Mouse (Mus musculus) naive thymus-derived CD4-positive, alpha-beta T cell, adult 2 months (primary cell): Measurements from ENCODE around the gene Rnase11.

ENCODE experiments used
- DNase-seq: peaks from one replicate; pipeline ENCODE4 v3.0.0-alpha.2; 2011; ENCODE audit warnings: low read depth

The Rnase11 gene

GRCm38 (mm10) chr14:51050063-51050462 is at the start of gene Rnase11:
Gene Rnase11, minus strand, starts transcription at chr14:51050163.
- no peak for DNase-seq

- DNase-seq, result no peak
Observed at GRCm38 (mm10) chr14:51098921-51099320, 49.0 kb upstream of the Rnase11 start.

- peak; percentile 78 for DNase-seq
Observed at GRCm38 (mm10) chr14:51098300-51098699, 48.3 kb upstream of the Rnase11 start.

- no peak for DNase-seq
Observed at GRCm38 (mm10) chr14:51095736-51096524, 46.0 kb upstream of the Rnase11 start.

GRCm38 (mm10) chr14:51094921-51095320 is 45.0 kb upstream of the Rnase11 start:
- no peak for DNase-seq

- no peak for DNase-seq
Observed at GRCm38 (mm10) chr14:51094096-51094875, 44.3 kb upstream of the Rnase11 start.

GRCm38 (mm10) chr14:51093496-51093895 is 43.5 kb upstream of the Rnase11 start:
- no peak for DNase-seq

- DNase-seq, result no peak
Observed at GRCm38 (mm10) chr14:51092073-51092620, 42.2 kb upstream of the Rnase11 start.

GRCm38 (mm10) chr14:51090921-51091900 is 41.2 kb upstream of the Rnase11 start, which contains the start of the genes Rnase4 and Ang:
Gene Rnase4, plus strand, starts transcription at chr14:51091077.
Gene Ang, plus strand, starts transcription at chr14:51091150.
- peak; percentile 54 for DNase-seq

GRCm38 (mm10) chr14:51090077-51090781 is 40.3 kb upstream of the Rnase11 start:
- DNase-seq, result peak; percentile 92

- no peak for DNase-seq
Observed at GRCm38 (mm10) chr14:51089674-51090076, 39.7 kb upstream of the Rnase11 start.

GRCm38 (mm10) chr14:51088970-51089673 is 39.2 kb upstream of the Rnase11 start:
- DNase-seq, result peak; percentile 99

- DNase-seq, result peak; percentile 86
Observed at GRCm38 (mm10) chr14:51088166-51088969, 38.4 kb upstream of the Rnase11 start.

GRCm38 (mm10) chr14:51087762-51088161 is 37.8 kb upstream of the Rnase11 start:
- no peak for DNase-seq

- DNase-seq, result no peak
Observed at GRCm38 (mm10) chr14:51085911-51086310, 35.9 kb upstream of the Rnase11 start.

- peak; percentile 9 for DNase-seq
Observed at GRCm38 (mm10) chr14:51085086-51085485, 35.1 kb upstream of the Rnase11 start.

- DNase-seq, result peak; percentile 35
Observed at GRCm38 (mm10) chr14:51083805-51084204, 33.8 kb upstream of the Rnase11 start.

- DNase-seq, result peak; percentile 79
Observed at GRCm38 (mm10) chr14:51082599-51083581, 32.9 kb upstream of the Rnase11 start.
